Mouse (Mus musculus) fibroblast of lung, adult 2 months (primary cell): ENCODE measurements at regions not wholly inside any gene's neighbourhood (a gene's known extent, or its start where the extent isn't known, plus 50 kb on each side); places are given as distances from the start of the nearest gene placed in this dataset.
A peak's percentile ranks its signal among the peaks of the same experiment; 100 is the strongest.

Source experiments
- DNase-seq: peaks from one replicate; pipeline ENCODE4 v3.0.0-alpha.2; 2011; ENCODE audit warnings: low read depth

- DNase-seq, result no peak
Observed at GRCm38 (mm10) chr16:64068787-64069673, 205.1 kb upstream of the Epha3 start.

- DNase-seq, result no peak
Observed at GRCm38 (mm10) chr16:64062584-64062983, 198.6 kb upstream of the Epha3 start.

- DNase-seq, result no peak
Observed at GRCm38 (mm10) chr16:64058712-64059111, 194.7 kb upstream of the Epha3 start.

- no peak for DNase-seq
Observed at GRCm38 (mm10) chr16:64054346-64054745, 190.4 kb upstream of the Epha3 start.

GRCm38 (mm10) chr16:64048026-64048425, 184.1 kb upstream of the Epha3 start:
- no peak for DNase-seq

- no peak for DNase-seq
Observed at GRCm38 (mm10) chr16:64033049-64033448, 169.1 kb upstream of the Epha3 start.

- no peak for DNase-seq
Observed at GRCm38 (mm10) chr16:64023981-64024380, 160.0 kb upstream of the Epha3 start.

- no peak for DNase-seq
Observed at GRCm38 (mm10) chr16:64000884-64001283, 136.9 kb upstream of the Epha3 start.

GRCm38 (mm10) chr16:63967407-63967806, 103.4 kb upstream of the Epha3 start:
- no peak for DNase-seq

- DNase-seq, result peak; percentile 61
Observed at GRCm38 (mm10) chr16:63960786-63961185, 96.8 kb upstream of the Epha3 start.

GRCm38 (mm10) chr16:63958154-63958553, 94.2 kb upstream of the Epha3 start:
- DNase-seq, result peak; percentile 79

GRCm38 (mm10) chr16:63925195-63925594, 61.2 kb upstream of the Epha3 start:
- peak; percentile 13 for DNase-seq

- no peak for DNase-seq
Observed at GRCm38 (mm10) chr16:63921146-63921545, 57.2 kb upstream of the Epha3 start.
